Mouse (Mus musculus) adrenal gland, postnatal 4 days (tissue): ENCODE results near the gene Slc26a10. TPM values are rescaled to one million over a fixed set of nuclear protein-coding genes. Genes with fewer than 3 reads are reported as not detected.
"Not testable (repeated sequence)": the region's sequence is repeated elsewhere in the genome, so short reads cannot be mapped to it uniquely, and the experiment has no call there.

Source experiments
- DNase-seq, 2 experiments: peaks; one replicate each; pipeline ENCODE4 v3.0.0; 2021 to 2022; ENCODE audit warnings: low spot score in 2 of 2, mixed read lengths in 2 of 2
- total RNA-seq, 2 experiments: library from RNA; stranded (reverse); gene quantifications; 2 replicates each; pipeline ENCODE4 v1.2.3; 2021

Slc26a10 gene
- total RNA-seq, 2 experiments from 2014 or later = 1.6 to 3.0 TPM

DNA sequence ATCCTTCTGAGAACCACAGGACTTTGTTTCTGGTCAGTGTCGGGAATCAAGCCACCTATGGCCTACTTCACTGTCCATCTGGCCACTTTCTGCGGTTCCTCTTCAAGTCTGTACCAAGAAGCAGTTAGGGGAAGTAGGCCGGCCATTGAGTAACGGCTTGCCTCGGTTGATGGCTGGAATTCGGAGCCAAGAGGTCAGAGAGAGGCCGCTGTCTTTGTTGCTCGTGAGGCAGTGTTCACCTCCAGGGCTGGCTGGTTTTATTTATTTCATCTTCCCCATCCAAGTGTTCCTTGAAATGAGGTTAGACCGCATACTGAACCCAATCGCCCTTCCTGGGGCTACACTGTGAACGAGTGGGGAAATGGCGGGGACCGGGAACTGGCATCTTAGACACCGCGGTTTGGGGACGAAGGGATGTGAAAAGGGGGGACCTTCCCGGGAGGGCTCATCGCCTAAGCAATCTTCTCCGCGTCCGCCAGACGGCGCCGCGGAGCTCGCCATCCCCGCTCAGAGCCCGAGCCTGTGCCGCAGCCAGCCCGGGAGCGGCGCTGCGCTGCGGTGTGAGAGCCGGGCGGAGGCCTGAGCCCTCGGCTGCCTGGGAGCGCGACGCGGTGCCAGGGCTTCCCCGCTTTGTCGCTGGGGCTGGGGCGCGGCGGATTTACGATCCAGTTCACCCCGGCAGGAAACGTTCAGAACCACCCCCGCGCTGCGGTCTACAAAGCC is 15.7 kb downstream of the Slc26a10 start, which contains the start of gene B4galnt1:
B4galnt1 (plus strand) TSS at position 595 of the 723 bp plus-strand sequence.
- DNase-seq = no peak

- DNase-seq = no peak
These were observed 16.3 kb downstream of the Slc26a10 start for GRCm38 (mm10) chr10:127164190-127164589.

DNA sequence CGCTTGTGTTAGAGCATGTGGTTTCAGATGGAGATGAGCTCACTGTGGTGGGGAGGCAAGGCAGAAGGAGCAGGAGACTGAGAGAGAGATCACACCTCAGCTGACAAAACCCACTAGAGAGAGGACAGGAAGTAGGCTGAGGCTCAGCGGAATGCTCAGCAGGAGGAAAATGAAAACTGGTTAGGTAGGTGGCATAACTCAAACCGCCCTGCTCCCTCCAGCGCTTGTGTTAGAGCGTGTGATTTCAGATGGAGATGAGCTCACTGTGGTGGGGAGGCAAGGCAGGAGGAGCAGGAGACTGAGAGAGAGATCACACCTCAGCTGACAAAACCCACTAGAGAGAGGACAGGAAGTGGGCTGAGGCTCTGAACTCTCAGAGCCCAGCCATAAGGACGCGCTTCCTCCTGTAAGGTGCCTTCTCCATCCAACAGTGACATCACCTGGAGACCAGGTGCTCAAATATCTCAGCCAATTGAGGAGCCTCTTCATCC is 17.6 kb downstream of the Slc26a10 start:
- DNase-seq = not testable (repeated sequence)

DNA sequence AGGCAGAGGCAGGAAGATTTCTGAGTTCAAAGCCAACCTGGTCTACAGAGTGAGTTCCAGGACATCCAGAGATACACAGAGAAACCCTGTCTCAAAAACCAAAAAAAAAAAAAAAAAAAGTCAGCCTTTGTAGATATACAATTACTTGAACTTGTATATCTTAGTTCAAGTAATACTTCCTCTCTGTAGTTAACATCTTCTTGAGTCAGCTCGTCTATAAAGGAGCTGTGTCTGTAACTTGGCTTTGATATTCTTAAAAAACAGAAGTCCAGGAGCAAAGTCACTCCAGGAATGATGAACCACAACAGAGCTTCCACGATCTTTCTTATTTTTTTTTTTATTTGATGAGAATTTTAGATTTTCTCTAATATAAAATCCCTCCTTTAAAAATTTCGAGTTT is 19.7 kb downstream of the Slc26a10 start:
- no peak for DNase-seq

GRCm38 (mm10) chr10:127160081-127160480 is 20.4 kb downstream of the Slc26a10 start:
- no peak for DNase-seq

- DNase-seq = no peak
These were observed 22.0 kb downstream of the Slc26a10 start for GRCm38 (mm10) chr10:127158471-127158870.

- no peak for DNase-seq
These were observed 23.9 kb downstream of the Slc26a10 start for GRCm38 (mm10) chr10:127156511-127156910.

DNA sequence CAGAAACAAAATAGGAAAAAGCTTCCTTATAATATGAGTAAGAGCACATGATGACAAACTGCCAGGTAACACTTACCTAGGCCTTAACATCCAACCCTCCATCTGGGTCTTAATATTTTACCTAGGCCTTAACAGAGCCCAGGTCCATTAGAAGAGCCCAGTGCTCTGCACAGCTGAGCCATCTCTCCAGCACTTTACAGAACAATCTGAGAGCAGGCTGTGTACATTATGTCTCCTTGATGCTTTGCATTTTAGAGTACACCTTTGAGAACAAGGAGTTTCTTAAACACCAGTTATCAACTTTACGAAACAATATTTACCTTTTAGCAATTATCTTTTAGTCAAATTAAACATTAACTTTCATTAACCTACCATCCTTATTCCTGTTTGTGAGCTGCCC is 24.4 kb downstream of the Slc26a10 start:
- DNase-seq = no peak

- DNase-seq = no peak
These were observed 25.8 kb downstream of the Slc26a10 start for GRCm38 (mm10) chr10:127154652-127155051.

DNA sequence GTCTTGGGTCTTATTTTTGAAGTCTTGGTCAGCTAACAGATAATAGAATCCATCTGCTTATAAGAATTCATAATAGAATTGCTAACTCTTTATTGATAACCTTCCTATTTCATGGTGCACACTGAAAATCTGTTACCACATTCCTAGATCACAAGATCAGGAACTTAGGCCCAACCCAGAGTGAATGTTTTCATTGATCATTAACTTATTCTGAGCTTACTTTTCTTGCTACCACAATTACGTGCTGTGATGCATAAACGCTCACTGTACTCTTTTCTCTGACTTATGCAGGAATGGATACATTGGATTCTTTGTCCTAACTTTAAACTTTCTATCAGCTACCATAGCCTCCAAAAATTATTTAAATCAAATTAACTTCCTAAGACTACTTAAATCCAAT is 26.2 kb downstream of the Slc26a10 start:
- DNase-seq = no peak

GRCm38 (mm10) chr10:127153323-127153722 is 27.1 kb downstream of the Slc26a10 start:
- no peak for DNase-seq

DNA sequence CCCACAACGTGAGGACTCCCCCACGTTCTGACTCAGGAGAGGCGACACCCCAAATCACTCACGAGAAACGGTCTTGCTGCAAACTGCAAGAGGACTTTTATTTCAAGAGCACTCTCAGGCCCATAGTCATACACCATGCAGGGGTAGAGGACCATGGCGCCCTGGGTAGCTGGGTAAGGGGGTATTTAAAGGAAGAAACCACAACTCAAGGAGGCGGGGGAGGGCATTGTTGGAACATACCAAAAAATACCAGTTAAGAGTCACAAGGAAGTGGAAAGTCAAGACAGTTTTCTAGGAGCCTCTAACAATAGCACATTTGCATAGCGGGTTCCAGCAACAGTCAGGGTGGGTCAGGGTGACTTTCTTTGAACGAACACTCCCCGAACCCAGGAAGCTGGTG is 27.9 kb downstream of the Slc26a10 start:
- not testable (repeated sequence) for DNase-seq

DNA sequence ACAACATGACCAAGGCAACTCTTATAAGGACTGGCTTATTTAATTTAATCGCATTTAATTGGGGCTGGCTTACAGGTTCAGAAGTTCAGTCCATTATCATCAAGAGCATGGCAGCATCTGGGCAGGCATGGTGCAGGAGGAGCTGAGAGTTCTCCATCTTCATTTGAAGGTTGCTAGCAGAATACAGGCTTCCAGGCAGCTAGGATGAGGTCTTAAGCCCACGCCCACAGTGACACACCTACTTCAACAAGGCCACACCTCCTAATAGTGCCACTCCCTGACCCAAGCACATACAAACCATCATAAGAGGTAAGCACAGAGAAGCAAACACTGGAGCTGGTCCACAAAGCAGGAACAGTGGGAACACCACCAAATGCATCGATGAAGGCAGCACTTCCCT is 29.2 kb downstream of the Slc26a10 start:
- DNase-seq = not testable (repeated sequence)

- no peak for DNase-seq
These were observed 30.0 kb downstream of the Slc26a10 start for GRCm38 (mm10) chr10:127150471-127150872.

- DNase-seq = no peak
These were observed 33.3 kb downstream of the Slc26a10 start for GRCm38 (mm10) chr10:127147135-127147534.

DNA sequence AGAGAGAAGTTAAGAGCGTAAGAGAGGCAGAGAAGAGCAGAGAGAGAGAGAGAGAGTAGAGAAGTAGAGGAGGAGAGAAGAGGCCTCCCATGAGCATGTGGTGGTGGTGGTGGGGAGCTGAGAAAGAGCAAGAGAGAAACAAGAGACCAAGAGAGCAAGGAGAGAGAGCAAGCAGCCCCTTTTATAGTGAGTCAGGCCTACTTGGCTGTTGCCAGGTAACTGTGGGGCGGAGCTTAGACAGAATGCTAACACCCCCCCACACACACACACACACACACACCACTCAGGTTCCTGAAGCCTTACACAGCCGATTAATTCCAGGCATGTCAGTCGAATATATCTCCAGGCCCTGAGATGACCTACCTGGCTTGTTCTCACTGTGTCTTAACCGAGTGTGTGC is 35.1 kb downstream of the Slc26a10 start:
- DNase-seq = no peak

GRCm38 (mm10) chr10:127144536-127144935 is 35.9 kb downstream of the Slc26a10 start:
- no peak for DNase-seq

- no peak for DNase-seq
These were observed 37.2 kb downstream of the Slc26a10 start for GRCm38 (mm10) chr10:127143228-127143627.

DNA sequence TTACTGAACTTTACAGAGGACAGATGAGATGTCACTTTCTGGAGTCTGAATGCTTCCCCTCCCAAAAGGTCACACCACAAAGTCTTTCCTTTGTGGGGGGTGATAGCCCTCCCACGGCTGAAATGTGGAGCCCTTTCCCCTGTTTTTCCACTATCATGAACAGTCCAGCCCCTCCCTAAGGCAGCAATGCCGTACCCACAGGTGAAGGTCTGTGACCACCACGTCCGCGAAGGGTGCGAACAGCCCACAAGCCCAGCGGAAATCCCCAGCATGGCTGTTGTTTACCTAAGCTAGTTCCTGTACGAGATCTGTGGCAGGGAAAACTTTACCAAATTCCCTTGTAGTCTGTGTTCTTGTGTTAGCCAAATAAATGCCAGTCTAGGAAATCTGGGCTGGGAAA is 38.9 kb downstream of the Slc26a10 start:
- no peak for DNase-seq

GRCm38 (mm10) chr10:127140971-127141370 is 39.5 kb downstream of the Slc26a10 start:
- DNase-seq = no peak

DNA sequence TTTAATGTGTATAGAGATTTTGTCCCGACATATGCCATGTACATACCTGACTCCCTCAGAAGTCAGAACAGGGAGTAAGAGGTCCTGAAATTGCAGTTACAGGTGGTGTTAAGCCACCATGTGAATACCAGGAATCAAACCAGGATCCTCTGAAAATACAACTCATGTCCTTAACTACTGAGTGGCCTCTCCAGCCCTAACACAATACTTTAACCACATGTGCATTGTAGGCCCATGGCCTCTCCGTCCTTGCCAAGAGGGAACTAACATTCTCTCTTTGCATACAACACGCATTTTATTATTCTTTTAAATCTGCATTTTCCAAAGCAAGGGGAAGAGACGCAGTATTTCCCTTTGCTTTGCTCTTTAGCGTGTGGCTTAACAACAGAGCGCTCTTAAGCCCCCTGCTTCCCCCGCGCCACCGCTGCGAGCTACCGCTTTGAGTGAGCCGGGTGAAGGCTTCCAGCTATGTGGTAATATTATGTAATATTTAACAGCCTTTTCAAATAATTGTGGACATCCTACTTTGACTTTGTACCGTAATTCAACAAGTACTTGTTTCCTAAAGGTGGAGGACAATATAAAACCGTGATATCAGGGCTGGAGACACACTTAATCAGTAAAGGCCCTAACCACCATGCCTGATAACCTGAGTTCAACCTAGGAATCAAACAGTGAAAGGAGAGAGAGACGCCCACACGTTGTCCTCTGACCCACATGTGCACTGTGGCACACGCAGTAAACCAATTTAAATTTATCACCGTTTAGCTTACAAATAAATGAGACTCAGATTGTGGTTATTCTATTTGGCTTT is 41.9 kb downstream of the Slc26a10 start:
- DNase-seq = no peak

DNA sequence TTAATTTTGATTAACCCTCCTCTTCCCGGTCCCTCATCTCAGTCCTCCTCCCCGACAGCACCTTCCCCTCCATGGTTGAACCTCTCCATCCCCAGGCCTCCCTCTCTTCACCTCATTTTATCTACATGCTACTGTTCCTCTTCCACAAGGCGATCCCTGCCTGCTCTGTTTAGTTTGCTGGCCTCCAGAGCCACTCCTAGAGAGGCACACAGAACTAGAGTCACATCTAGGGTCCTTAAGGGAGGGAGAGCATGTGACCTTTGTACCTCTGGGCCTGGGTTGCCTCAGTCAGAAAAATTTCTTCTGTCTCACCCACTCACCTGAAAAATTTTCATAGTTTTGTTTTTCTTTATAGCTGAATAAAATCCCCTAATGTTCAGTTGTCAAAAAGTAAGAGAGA is 42.5 kb downstream of the Slc26a10 start:
- DNase-seq = no peak
